ENCODE assay signal across 11 mouse cellular contexts in the genomic region with DNA sequence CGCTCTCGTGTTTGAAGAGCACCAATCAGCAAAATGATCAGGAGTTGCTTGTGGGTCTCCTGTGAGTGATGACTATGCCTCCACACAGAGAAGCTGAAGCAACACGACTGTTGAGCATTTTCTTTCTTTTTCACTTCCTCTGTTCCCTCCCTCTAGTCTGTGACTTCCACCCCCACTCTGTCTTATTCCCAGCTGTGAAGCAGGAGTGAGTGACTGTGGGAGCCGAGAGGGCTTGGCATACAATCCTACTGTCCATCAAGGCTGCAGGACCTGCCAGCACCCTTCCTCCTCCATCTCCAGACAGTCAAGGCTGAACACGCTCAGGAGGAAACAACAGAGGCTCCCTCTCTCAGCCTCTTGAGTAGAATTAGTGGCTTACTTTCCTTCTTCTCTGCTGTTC.
DNase-seq lines count a peak whose midpoint lies in the region; ATAC-seq and TF ChIP-seq lines count a peak whose summit lies in the region.
"Had no signal": no experiment of that assay in that cellular context is flagged by ENCODE, and none has a peak within 500 bp of the region (broad histone marks: within the 10 kb centered on the region; RNA-seq: fewer than 3 reads in every experiment).

No protein-coding gene starts in this region.

- H3K4me1 ChIP-seq in thymus, adult 2 months (replicated peaks; ENCODE audit: control insufficient read depth, insufficient read depth, low read length): peaks cover 5% of the 10 kb centered on the region
- H3K4me1 ChIP-seq in lung, embryonic 16.5 days (replicated peaks; ENCODE audit: control insufficient read depth, insufficient read depth, low read length): peaks cover 6% of the 10 kb centered on the region; the same call in 1 of the 2 replicates
- H3K4me1 ChIP-seq in forebrain, embryonic 16.5 days (replicated peaks; ENCODE audit: control insufficient read depth, insufficient read depth, low read length): no peaks in the 10 kb centered on the region
- H3K4me1 ChIP-seq: limb, embryonic 10.5 days had no signal

- no peak overlapping the region for H3K4me3 ChIP-seq in thymus, adult 2 months (ENCODE audit: control insufficient read depth, insufficient read depth, low read length)
- no peak overlapping the region for H3K4me3 ChIP-seq in lung, embryonic 16.5 days (ENCODE audit: low read length)
- H3K4me3 ChIP-seq in forebrain, embryonic 16.5 days (replicated peaks; ENCODE audit: low read length): no peak overlapping the region
- H3K4me3 ChIP-seq: limb, embryonic 10.5 days had no signal

- no peak for TF ChIP-seq POLR2A in thymus, adult 2 months (IDR thresholded peaks at IDR 0.05; ENCODE audit: control insufficient read depth, extremely low read depth, insufficient read depth, low read length, poor library complexity)

- TF ChIP-seq CTCF in thymus, adult 2 months (IDR thresholded peaks at IDR 0.05; ENCODE audit: borderline replicate concordance, control insufficient read depth, extremely low read depth, insufficient read depth, low read length, poor library complexity): no peak

- intact Hi-C loops in gastrocnemius, postnatal 14 days (cut with DNase I; ENCODE audit: low total_unique reads): no loop called here

- peak; percentile 20 for DNase-seq in gastrocnemius, postnatal 14 days
- no peak for DNase-seq in gastrocnemius, adult 18-20 months (ENCODE audit: low spot score)
- DNase-seq in thymus, adult 2 months: no peak
- no peak for DNase-seq in thymus, postnatal 0 days (ENCODE audit: low spot score)
- DNase-seq in adrenal gland, postnatal 4 days (ENCODE audit: low spot score in 2 of 2): no peak
- DNase-seq in T-cell, adult 2 months (ENCODE audit: low spot score): no peak
- DNase-seq: kidney, adult 11 months; thymus, adult 18-20 months had no signal

- H3K27ac ChIP-seq in thymus, adult 2 months (ENCODE audit: control insufficient read depth, insufficient read depth, low read length): peak overlapping the region; percentile 31; the same call in 1 of the 2 replicates
- no peak overlapping the region; the same call in 1 of the 2 replicates for H3K27ac ChIP-seq in lung, embryonic 16.5 days (ENCODE audit: low read length)
- no peak overlapping the region for H3K27ac ChIP-seq in forebrain, embryonic 16.5 days (ENCODE audit: low read length)
- H3K27ac ChIP-seq: limb, embryonic 10.5 days had no signal

- no peaks in the 10 kb centered on the region for H3K27me3 ChIP-seq in thymus, adult 2 months (ENCODE audit: control insufficient read depth, insufficient read depth, low read length)
- no peaks in the 10 kb centered on the region for H3K27me3 ChIP-seq in lung, embryonic 16.5 days (ENCODE audit: control insufficient read depth, insufficient read depth, low read depth, low read length)
- no peaks in the 10 kb centered on the region for H3K27me3 ChIP-seq in forebrain, embryonic 16.5 days (replicated peaks; ENCODE audit: control insufficient read depth, insufficient read depth, low read length)

- 45% methylated on average over 5 of the region's 5 CpGs for WGBS in thymus, adult 2 months
- WGBS in lung, embryonic 16.5 days: 43% methylated on average over 5 of the region's 5 CpGs
- WGBS in forebrain, embryonic 16.5 days: 72% methylated on average over 5 of the region's 5 CpGs

- H3K9me3 ChIP-seq in lung, embryonic 16.5 days (ENCODE audit: control insufficient read depth, low read length): no peaks in the 10 kb centered on the region
- no peaks in the 10 kb centered on the region for H3K9me3 ChIP-seq in forebrain, embryonic 16.5 days (ENCODE audit: control insufficient read depth, low read length)
- H3K9me3 ChIP-seq: limb, embryonic 10.5 days had no signal

- ATAC-seq in lung, embryonic 16.5 days (ENCODE audit: low read depth): peak; percentile 78; the same call in 1 of the 2 replicates
- no peak for ATAC-seq in forebrain, embryonic 16.5 days

- no peak overlapping the region for H3K9ac ChIP-seq in lung, embryonic 16.5 days (ENCODE audit: low read length)
- H3K9ac ChIP-seq in forebrain, embryonic 16.5 days (replicated peaks; ENCODE audit: low read depth, low read length): no peak overlapping the region

- H3K4me2 ChIP-seq in lung, embryonic 16.5 days (ENCODE audit: low read depth, low read length): no peak overlapping the region
- H3K4me2 ChIP-seq in forebrain, embryonic 16.5 days (ENCODE audit: low read length): no peak overlapping the region

- H3K36me3 ChIP-seq in thymus, adult 2 months (ENCODE audit: control insufficient read depth, insufficient read depth, low read length): no peaks in the 10 kb centered on the region
- H3K36me3 ChIP-seq in lung, embryonic 16.5 days (ENCODE audit: control insufficient read depth, insufficient read depth, low read length): no peaks in the 10 kb centered on the region
- no peaks in the 10 kb centered on the region for H3K36me3 ChIP-seq in forebrain, embryonic 16.5 days (ENCODE audit: control insufficient read depth, insufficient read depth)
- H3K36me3 ChIP-seq: limb, embryonic 10.5 days had no signal
